Mouse (Mus musculus): ENCODE measurements around the gene Nucks1. TPM values are rescaled to one million over a fixed set of nuclear protein-coding genes. Genes with fewer than 3 reads are reported as not detected.

Gene Nucks1
- polyA plus RNA-seq, 1 experiment, result 1.5 TPM

- H3K4me3 ChIP-seq (ENCODE audit: low read depth, low read length), result no peak overlapping the region
- 65% methylated on average over 15 of the region's 15 CpGs for WGBS
- H3K36me3 ChIP-seq (ENCODE audit: control insufficient read depth, insufficient read depth, low read length), result no peaks in the 10 kb centered on the region
- no peak for TF ChIP-seq CTCF (IDR thresholded peaks at IDR 0.05; ENCODE audit: extremely low read depth, insufficient read length, insufficient replicate concordance, low read depth, low read length)
- TF ChIP-seq POLR2A (IDR thresholded peaks at IDR 0.05; ENCODE audit: low read depth, low read length), result no peak
- peaks cover 6% of the 10 kb centered on the region; the same call in 1 of the 2 replicates for H3K27me3 ChIP-seq (ENCODE audit: control insufficient read depth, insufficient read depth, low read length)
- H3K4me1 ChIP-seq (ENCODE audit: control insufficient read depth, insufficient read depth, insufficient read length, low read length), result peaks cover 6% of the 10 kb centered on the region
- no peak overlapping the region for H3K27ac ChIP-seq (ENCODE audit: insufficient read depth, low read depth, low read length)
Measured at GRCm38 (mm10) chr1:131971771-131972497, 61.6 kb downstream of the Nucks1 start.

GRCm38 (mm10) chr1:131972498-131973334 lies 62.4 kb downstream of the Nucks1 start:
- TF ChIP-seq POLR2A (IDR thresholded peaks at IDR 0.05; ENCODE audit: low read depth, low read length) (no peak), CTCF (IDR thresholded peaks at IDR 0.05; ENCODE audit: extremely low read depth, insufficient read length, insufficient replicate concordance, low read depth, low read length) (no peak)
- H3K27ac ChIP-seq (ENCODE audit: insufficient read depth, low read depth, low read length), result no peak overlapping the region
- no peaks in the 10 kb centered on the region for H3K36me3 ChIP-seq (ENCODE audit: control insufficient read depth, insufficient read depth, low read length)
- peaks cover 6% of the 10 kb centered on the region; the same call in 1 of the 2 replicates for H3K27me3 ChIP-seq (ENCODE audit: control insufficient read depth, insufficient read depth, low read length)
- H3K4me1 ChIP-seq (ENCODE audit: control insufficient read depth, insufficient read depth, insufficient read length, low read length), result 0 out of 2 replicates have a peak, but pooled peaks cover 2% of the 10 kb centered on the region
- 71% methylated on average over 13 of the region's 13 CpGs for WGBS
- no peak overlapping the region for H3K4me3 ChIP-seq (ENCODE audit: low read depth, low read length)

- Histone ChIP-seq H3K27ac (ENCODE audit: insufficient read depth, low read depth, low read length) (no peak overlapping the region), H3K4me3 (ENCODE audit: low read depth, low read length) (no peak overlapping the region), H3K36me3 (ENCODE audit: control insufficient read depth, insufficient read depth, low read length) (no peaks in the 10 kb centered on the region), H3K27me3 (ENCODE audit: control insufficient read depth, insufficient read depth, low read length) (peaks cover 6% of the 10 kb centered on the region; the same call in 1 of the 2 replicates), H3K4me1 (ENCODE audit: control insufficient read depth, insufficient read depth, insufficient read length, low read length) (0 out of 2 replicates have a peak, but pooled peaks cover 2% of the 10 kb centered on the region)
- WGBS, result 32% methylated on average over 6 of the region's 6 CpGs
- TF ChIP-seq POLR2A (IDR thresholded peaks at IDR 0.05; ENCODE audit: low read depth, low read length) (no peak), CTCF (IDR thresholded peaks at IDR 0.05; ENCODE audit: extremely low read depth, insufficient read length, insufficient replicate concordance, low read depth, low read length) (no peak)
Measured at GRCm38 (mm10) chr1:131973991-131974390, 63.7 kb downstream of the Nucks1 start.

GRCm38 (mm10) chr1:131976886-131977285 lies 66.6 kb downstream of the Nucks1 start:
- WGBS, result 72% methylated on average over 5 of the region's 5 CpGs
- TF ChIP-seq POLR2A (IDR thresholded peaks at IDR 0.05; ENCODE audit: low read depth, low read length) (no peak), CTCF (IDR thresholded peaks at IDR 0.05; ENCODE audit: extremely low read depth, insufficient read length, insufficient replicate concordance, low read depth, low read length) (no peak)
- Histone ChIP-seq H3K27ac (ENCODE audit: insufficient read depth, low read depth, low read length) (no peak overlapping the region), H3K27me3 (ENCODE audit: control insufficient read depth, insufficient read depth, low read length) (no peaks in the 10 kb centered on the region), H3K4me3 (ENCODE audit: low read depth, low read length) (no peak overlapping the region), H3K36me3 (ENCODE audit: control insufficient read depth, insufficient read depth, low read length) (no peaks in the 10 kb centered on the region), H3K4me1 (ENCODE audit: control insufficient read depth, insufficient read depth, insufficient read length, low read length) (0 out of 2 replicates have a peak, but pooled peaks cover 2% of the 10 kb centered on the region)

- TF ChIP-seq CTCF (IDR thresholded peaks at IDR 0.05; ENCODE audit: extremely low read depth, insufficient read length, insufficient replicate concordance, low read depth, low read length), result no peak
- no peak for TF ChIP-seq POLR2A (IDR thresholded peaks at IDR 0.05; ENCODE audit: low read depth, low read length)
- Histone ChIP-seq H3K27ac (ENCODE audit: insufficient read depth, low read depth, low read length) (no peak overlapping the region), H3K4me1 (ENCODE audit: control insufficient read depth, insufficient read depth, insufficient read length, low read length) (0 out of 2 replicates have a peak, but pooled peaks cover 2% of the 10 kb centered on the region), H3K4me3 (ENCODE audit: low read depth, low read length) (no peak overlapping the region), H3K36me3 (ENCODE audit: control insufficient read depth, insufficient read depth, low read length) (no peaks in the 10 kb centered on the region), H3K27me3 (ENCODE audit: control insufficient read depth, insufficient read depth, low read length) (no peaks in the 10 kb centered on the region)
- 70% methylated on average over 2 of the region's 2 CpGs for WGBS
Measured at GRCm38 (mm10) chr1:131980471-131980870, 70.1 kb downstream of the Nucks1 start.

- H3K36me3 ChIP-seq (ENCODE audit: control insufficient read depth, insufficient read depth, low read length), result no peaks in the 10 kb centered on the region
- H3K27me3 ChIP-seq (ENCODE audit: control insufficient read depth, insufficient read depth, low read length), result no peaks in the 10 kb centered on the region
- H3K27ac ChIP-seq (ENCODE audit: insufficient read depth, low read depth, low read length), result no peak overlapping the region
- TF ChIP-seq CTCF (IDR thresholded peaks at IDR 0.05; ENCODE audit: extremely low read depth, insufficient read length, insufficient replicate concordance, low read depth, low read length) (peak; percentile 97), POLR2A (IDR thresholded peaks at IDR 0.05; ENCODE audit: low read depth, low read length) (no peak)
- H3K4me3 ChIP-seq (ENCODE audit: low read depth, low read length), result no peak overlapping the region
- H3K4me1 ChIP-seq (ENCODE audit: control insufficient read depth, insufficient read depth, insufficient read length, low read length), result 0 out of 2 replicates have a peak, but pooled peaks cover 2% of the 10 kb centered on the region
- 53% methylated on average over 12 of the region's 12 CpGs for WGBS
Measured at GRCm38 (mm10) chr1:131981378-131982013, 71.2 kb downstream of the Nucks1 start.
